Mouse (Mus musculus) spleen, adult 18-20 months (tissue): ENCODE results near the gene Sh3rf1.

Source experiments
- DNase-seq, 2 experiments: peaks; one replicate each; pipeline ENCODE4 v3.0.0; 2022; ENCODE audit warnings: mixed read lengths in 2 of 2

Sh3rf1 gene

GRCm38 (mm10) chr8:61427916-61428681 lies 204.4 kb downstream of the Sh3rf1 start:
- no peak for DNase-seq

GRCm38 (mm10) chr8:61428821-61429482 lies 205.3 kb downstream of the Sh3rf1 start:
- DNase-seq, result no peak

GRCm38 (mm10) chr8:61435481-61435880 lies 211.8 kb downstream of the Sh3rf1 start:
- DNase-seq, result no peak

- DNase-seq, result no peak
Observed at GRCm38 (mm10) chr8:61436147-61436546, 212.5 kb downstream of the Sh3rf1 start.

GRCm38 (mm10) chr8:61436586-61437304 lies 213.1 kb downstream of the Sh3rf1 start:
- no peak for DNase-seq

GRCm38 (mm10) chr8:61437305-61437605 lies 213.6 kb downstream of the Sh3rf1 start:
- DNase-seq, result no peak

- no peak for DNase-seq
Observed at GRCm38 (mm10) chr8:61442988-61443387, 219.3 kb downstream of the Sh3rf1 start.

GRCm38 (mm10) chr8:61444358-61444757 lies 220.7 kb downstream of the Sh3rf1 start:
- no peak for DNase-seq
